Mouse (Mus musculus) cortical plate, adult 2 months (tissue): Measurements from ENCODE around the gene Gpsm2. TPM values are rescaled to one million over a fixed set of nuclear protein-coding genes. Genes with fewer than 3 reads are reported as not detected.
"Not testable (repeated sequence)": the region's sequence is repeated elsewhere in the genome, so short reads cannot be mapped to it uniquely, and the experiment has no call there.

Experiments
- H3K27ac ChIP-seq: fragments of 200-500 bp; 2 replicates; pipeline ENCODE4 v1.5.1; 2012; ENCODE audit warnings: low read length, control low read depth, inconsistent platforms; ENCODE audit not compliant: insufficient read depth
- H3K4me1 ChIP-seq: fragments of 200-500 bp; 2 replicates; pipeline ENCODE4 v1.6.1; 2011; ENCODE audit warnings: low read length; ENCODE audit not compliant: control insufficient read depth, insufficient read depth
- H3K4me3 ChIP-seq: fragments of 200-500 bp; 2 replicates; pipeline ENCODE4 v1.5.1; 2011; ENCODE audit warnings: mild to moderate bottlenecking, low read length, control low read depth; ENCODE audit not compliant: insufficient read depth
- CTCF ChIP-seq: fragments of 200-500 bp; IDR thresholded peaks from 2 replicates; pipeline ENCODE4 v1.5.1; 2011; ENCODE audit warnings: mild to moderate bottlenecking, control low read depth, low read length; ENCODE audit not compliant: insufficient read depth; ENCODE audit errors: extremely low read depth
- POLR2A ChIP-seq: fragments of 200-500 bp; IDR thresholded peaks from 2 replicates; pipeline ENCODE4 v1.6.1; 2011; ENCODE audit warnings: mild to moderate bottlenecking, low read length, control low read depth; ENCODE audit not compliant: insufficient read depth; ENCODE audit errors: extremely low read depth
- polyA plus RNA-seq: library from polyadenylated mRNA; depleted of rRNA; stranded (reverse); fragments of >200 nt; gene quantifications from 2 replicates; pipeline ENCODE4 v1.2.3, GENCODE M21; 2012; rRNA removed

Gpsm2 gene
- polyA plus RNA-seq, 1 experiment = 9.8 TPM

GRCm38 (mm10) chr3:108652866-108653642 is 69.1 kb downstream of the Gpsm2 start:
- Histone ChIP-seq H3K4me3 (peak overlapping the region; percentile 74; the same call in 1 of the 2 replicates), H3K27ac (no peak overlapping the region)
- TF ChIP-seq CTCF = no peak
- no peak for TF ChIP-seq POLR2A

GRCm38 (mm10) chr3:108647681-108648080 is 74.4 kb downstream of the Gpsm2 start:
- H3K27ac ChIP-seq, H3K4me3 ChIP-seq: not testable (repeated sequence)

More at GRCm38 (mm10) chr3:108652866-108653642, 69.1 kb downstream of the Gpsm2 start:
- H3K4me1 ChIP-seq = no peaks in the 10 kb centered on the region; the same call in 1 of the 2 replicates

DNA sequence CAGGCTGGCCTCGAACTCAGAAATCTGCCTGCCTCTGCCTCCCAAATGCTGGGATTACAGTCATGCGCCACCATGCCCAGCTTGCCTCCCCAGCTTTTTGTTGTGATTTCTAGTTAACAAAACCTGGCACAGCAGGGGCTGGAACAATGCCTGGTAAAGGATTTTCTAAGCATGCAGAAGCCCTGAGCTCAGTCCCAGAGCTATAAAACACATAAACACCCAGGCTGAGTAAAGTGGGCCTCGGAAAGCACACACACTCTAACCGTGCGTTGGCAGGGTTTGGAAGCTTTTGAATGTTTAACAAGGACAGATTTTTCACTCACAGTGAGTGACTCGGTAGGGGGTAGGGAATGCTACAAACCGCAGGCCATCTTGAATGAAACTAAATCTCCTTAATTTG is 76.1 kb downstream of the Gpsm2 start:
- no peak for TF ChIP-seq POLR2A
- no peak for TF ChIP-seq CTCF
- Histone ChIP-seq H3K27ac (no peak overlapping the region), H3K4me1 (no peaks in the 10 kb centered on the region), H3K4me3 (no peak overlapping the region)

More at GRCm38 (mm10) chr3:108647681-108648080, 74.4 kb downstream of the Gpsm2 start:
- H3K4me1 ChIP-seq = not testable (repeated sequence)

DNA sequence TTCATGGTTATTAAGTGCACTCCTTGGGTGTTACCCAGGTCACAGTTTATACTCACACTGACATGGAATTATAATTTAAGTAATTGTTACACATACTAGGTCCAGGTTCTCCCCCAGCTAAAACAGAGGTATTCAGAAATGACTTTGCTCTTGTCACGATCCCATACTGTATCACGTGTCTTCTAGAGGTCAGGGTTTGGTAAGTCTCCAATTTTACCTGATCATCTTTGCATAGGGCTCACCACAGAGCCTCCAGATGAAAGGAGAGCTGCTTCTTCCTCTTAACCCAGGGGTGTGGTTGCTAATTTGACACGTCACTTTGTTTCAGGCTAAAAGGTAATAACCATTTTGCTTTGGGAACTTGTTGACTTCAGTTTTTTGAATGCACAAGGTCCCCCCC is 77.3 kb downstream of the Gpsm2 start:
- TF ChIP-seq CTCF (no peak), POLR2A (no peak)
- H3K27ac ChIP-seq = no peak overlapping the region
- H3K4me3 ChIP-seq = no peak overlapping the region
- H3K4me1 ChIP-seq = no peaks in the 10 kb centered on the region

- TF ChIP-seq CTCF = no peak
- TF ChIP-seq POLR2A = no peak
- Histone ChIP-seq H3K27ac (no peak overlapping the region), H3K4me1 (no peaks in the 10 kb centered on the region), H3K4me3 (no peak overlapping the region)
These were observed 81.1 kb downstream of the Gpsm2 start for GRCm38 (mm10) chr3:108640998-108641397.

DNA sequence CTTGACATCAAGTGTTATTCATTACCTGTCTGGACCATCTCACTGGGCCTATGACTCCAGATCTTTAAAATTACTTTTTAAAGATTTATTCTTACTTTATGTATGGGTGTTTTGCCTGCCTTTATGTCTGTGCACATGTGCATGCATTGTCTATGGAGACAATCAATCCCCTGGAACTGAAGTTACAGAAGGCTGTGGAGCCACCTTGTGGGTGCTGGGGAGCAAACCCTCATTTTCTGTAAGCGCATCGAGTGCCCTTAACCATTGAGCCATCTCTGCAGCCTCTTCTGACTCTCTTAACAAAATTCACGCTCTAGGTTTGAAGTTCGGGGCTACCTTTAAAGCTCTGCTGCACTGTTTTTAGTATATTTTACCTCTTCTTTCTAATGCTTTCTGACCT is 82.7 kb downstream of the Gpsm2 start:
- Histone ChIP-seq H3K4me3 (no peak overlapping the region), H3K4me1 (no peaks in the 10 kb centered on the region), H3K27ac (no peak overlapping the region)
- TF ChIP-seq CTCF (peak; percentile 24; the same call in 1 of the 2 replicates), POLR2A (no peak)

GRCm38 (mm10) chr3:108634761-108635160 is 87.3 kb downstream of the Gpsm2 start:
- TF ChIP-seq POLR2A (no peak), CTCF (no peak)
- no peak overlapping the region for H3K4me3 ChIP-seq
- no peak overlapping the region for H3K27ac ChIP-seq
- no peaks in the 10 kb centered on the region for H3K4me1 ChIP-seq

Other genes starting within 250 kb of the Gpsm2 start
- gene 1700013F07Rik, start 188.2 kb downstream of the Gpsm2 start, polyA plus RNA-seq = 2.5 and 3.4 TPM in 2 replicates
- gene 5330417C22Rik, start 185.8 kb downstream of the Gpsm2 start, polyA plus RNA-seq = 27.0 and 28.0 TPM in 2 replicates
- 13.9 and 14.3 TPM in 2 replicates for gene Tmem167b, start 159.8 kb downstream of the Gpsm2 start, polyA plus RNA-seq
- gene Taf13, start 150.6 kb downstream of the Gpsm2 start, polyA plus RNA-seq = 36.6 and 42.1 TPM in 2 replicates
- 75.7 and 79.9 TPM in 2 replicates for gene Wdr47, start 131.0 kb downstream of the Gpsm2 start, polyA plus RNA-seq
- 43.8 and 44.6 TPM in 2 replicates for gene Clcc1, start 68.4 kb downstream of the Gpsm2 start, polyA plus RNA-seq
- 0.02 and 0.06 TPM in 2 replicates for gene Aknad1, start 17.3 kb upstream of the Gpsm2 start, polyA plus RNA-seq
- 26.1 and 26.6 TPM in 2 replicates for gene Stxbp3, start 118.2 kb upstream of the Gpsm2 start, polyA plus RNA-seq
- 0.08 and 0.13 TPM in 2 replicates for gene Fndc7, start 167.7 kb upstream of the Gpsm2 start, polyA plus RNA-seq
- gene Prpf38b, start 189.4 kb upstream of the Gpsm2 start, polyA plus RNA-seq = 61.7 and 71.6 TPM in 2 replicates
- gene Henmt1, start 217.6 kb upstream of the Gpsm2 start, polyA plus RNA-seq = 1.5 and 1.7 TPM in 2 replicates
- gene Gm9857, start 218.1 kb upstream of the Gpsm2 start, polyA plus RNA-seq = not detected in 2 replicates